Mouse (Mus musculus): ENCODE measurements around the gene Nck2.

Gene Nck2

DNA sequence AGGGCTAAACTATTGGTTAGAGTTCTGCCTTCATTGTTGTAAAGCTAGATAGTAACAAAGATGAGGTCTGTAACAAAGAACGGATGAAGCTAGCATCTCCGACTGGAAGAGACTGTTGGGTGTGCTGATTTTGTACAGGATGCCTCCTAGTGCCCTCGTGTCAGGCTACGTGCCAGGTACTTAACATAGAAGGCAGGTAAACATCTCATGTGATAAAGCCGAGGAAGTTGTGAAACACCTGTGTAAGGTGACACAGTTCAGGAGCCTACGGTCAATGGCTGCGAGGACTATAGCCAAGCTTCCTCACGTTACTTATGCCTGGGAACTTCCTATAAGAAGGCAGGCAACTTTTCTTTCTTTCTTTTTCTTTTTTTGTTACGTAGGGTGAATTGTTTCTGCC is at the start of gene Nck2:
Gene Nck2, plus strand, starts transcription at position 49 of the 400 bp plus-strand sequence.
- DNase-seq (ENCODE audit: extremely low spot score, low spot score) = no peak

DNA sequence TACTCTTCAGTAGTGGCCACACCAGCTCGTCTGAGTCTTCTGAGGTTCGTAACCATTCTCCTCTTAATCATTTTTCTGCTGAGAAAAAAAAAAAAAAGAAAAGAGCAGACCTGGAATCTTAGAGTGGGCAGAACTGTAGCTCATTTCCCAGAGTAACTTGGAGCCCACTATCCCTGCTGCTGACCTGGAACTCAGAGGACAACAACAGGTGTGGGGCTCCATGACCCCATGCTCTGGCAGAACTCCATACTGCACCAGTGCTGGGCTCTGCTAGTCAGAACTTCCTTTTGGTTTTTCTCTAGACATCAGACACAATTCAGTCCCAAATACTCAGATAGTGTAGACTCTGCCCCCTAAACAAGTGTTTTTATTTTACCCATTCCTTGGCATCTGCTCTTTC is 49.3 kb upstream of the Nck2 start:
- DNase-seq (ENCODE audit: extremely low spot score, low spot score) = no peak

DNA sequence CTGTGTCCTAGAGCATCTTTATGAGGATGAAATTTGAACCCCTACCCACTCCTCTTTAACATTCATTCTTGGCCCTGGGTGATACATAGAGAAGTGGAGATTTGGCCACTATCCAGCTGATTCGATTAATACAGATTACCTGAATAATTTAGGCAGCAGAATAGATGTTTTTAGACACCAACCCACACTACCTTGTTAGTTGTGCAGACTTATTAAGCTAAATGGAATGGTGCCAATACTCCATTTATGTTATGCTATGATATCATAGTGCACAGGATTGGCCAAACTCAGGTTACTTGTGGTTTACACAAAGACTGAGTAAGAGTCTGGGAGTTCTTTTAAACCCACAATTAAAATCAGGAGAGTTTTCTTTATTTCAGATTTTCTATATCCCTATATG is 48.6 kb upstream of the Nck2 start:
- no peak for DNase-seq (ENCODE audit: extremely low spot score, low spot score)

DNA sequence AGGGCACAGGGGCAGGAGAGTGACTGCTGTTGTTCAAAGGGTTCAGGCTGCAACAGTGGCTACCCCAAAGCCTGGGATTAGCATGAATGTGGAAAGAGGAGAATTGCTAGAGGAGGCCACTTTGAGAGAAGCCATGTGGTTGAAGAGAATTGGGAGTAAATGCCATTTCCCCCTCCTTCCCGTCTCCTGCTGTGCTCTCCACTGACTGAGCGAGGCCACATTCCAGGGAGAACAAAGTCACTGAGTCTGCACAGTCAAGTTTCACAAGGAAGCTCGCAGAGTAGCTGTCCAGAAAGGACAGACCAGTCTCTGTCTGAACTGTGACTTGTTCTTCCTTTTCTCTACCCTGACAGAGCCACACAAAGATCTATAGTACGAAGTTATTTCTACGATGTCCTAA is 47.9 kb upstream of the Nck2 start:
- DNase-seq (ENCODE audit: extremely low spot score, low spot score) = no peak

DNA sequence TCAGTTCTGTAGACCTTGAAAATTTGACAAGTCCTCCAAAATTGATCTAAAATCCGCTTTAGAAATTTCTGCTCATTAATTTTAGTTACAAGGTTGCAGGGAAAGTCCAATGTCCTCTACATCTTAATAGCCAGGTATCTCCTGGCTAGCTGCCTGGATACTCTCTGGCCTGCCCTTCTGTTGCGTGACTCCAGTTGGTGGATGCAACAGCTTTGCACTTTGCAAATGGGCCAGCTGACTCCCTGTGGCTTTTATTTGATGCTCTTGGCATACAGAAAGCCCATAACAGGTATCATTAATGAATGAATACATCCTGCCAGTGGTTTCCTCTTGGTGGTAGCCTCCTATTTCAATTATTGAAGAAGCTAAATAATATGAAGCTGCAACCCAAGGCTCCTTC is 47.3 kb upstream of the Nck2 start:
- no peak for DNase-seq (ENCODE audit: extremely low spot score, low spot score)

DNA sequence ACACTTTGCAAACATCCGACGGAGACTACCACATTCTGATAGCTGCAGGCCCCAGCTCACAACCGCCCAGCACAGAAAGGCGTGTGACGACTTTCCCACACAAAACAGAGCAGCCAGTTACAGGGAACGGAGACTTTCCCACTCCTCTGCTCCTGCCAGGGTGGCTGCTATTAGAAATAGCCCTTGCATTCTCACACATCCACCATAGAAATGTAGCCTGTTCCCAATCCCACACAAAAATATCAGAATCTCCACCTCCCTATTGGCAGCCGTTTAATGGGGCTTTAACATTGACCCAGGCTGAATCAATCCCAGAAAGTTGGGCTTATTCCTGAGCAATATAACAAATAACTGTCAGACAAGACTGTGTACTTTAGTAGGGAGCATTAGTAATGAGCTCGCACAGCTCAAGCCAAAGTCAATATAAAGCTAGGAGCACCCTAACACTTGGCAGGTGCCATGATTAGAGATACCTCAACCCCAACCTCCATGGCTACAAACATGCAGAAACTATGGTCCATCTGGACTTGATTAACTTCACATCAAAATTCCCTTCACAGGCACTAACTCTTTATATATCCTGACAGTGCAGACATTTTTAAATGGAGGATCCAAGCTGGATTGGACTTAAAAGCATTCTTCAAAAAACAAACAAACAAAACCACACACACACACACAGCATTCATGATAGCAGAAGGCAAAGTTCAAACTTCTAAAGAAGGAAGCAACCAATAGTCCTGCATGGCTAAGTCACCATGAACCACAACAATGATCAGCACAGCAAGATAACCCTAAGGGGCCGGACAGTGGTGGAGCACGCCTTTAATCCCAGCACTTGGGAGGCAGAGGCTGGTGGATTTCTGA is 45.4 kb upstream of the Nck2 start:
- DNase-seq (ENCODE audit: extremely low spot score, low spot score) = no peak

DNA sequence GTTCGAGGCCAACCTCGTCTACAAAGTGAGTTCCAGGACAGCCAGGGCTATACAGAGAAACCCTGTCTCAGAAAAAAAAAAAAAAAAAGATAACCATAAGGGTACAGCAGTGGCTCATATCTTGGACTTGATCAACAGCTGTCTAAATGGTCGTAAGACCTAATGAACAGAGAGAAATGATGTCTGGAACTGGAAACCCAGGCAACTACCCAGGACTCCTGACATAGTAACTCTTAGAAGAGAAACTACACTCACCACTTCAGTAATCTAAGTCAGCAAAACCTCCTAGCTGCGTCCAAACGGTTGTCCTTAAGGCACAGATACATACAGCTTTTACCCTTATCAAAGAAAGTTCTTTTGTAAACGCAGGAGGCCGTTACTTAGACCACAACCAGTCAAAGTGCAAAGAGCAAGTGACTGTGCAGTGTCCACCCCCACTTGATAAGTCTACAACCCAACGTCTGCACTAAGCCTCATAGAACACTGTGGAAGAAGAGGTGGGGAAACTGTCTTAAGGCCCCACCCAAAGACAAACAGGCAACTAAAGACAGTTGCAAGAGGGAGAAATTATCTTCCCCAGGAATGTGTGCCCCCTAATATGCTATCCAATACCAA is 44.7 kb upstream of the Nck2 start:
- DNase-seq (ENCODE audit: extremely low spot score, low spot score) = no peak

DNA sequence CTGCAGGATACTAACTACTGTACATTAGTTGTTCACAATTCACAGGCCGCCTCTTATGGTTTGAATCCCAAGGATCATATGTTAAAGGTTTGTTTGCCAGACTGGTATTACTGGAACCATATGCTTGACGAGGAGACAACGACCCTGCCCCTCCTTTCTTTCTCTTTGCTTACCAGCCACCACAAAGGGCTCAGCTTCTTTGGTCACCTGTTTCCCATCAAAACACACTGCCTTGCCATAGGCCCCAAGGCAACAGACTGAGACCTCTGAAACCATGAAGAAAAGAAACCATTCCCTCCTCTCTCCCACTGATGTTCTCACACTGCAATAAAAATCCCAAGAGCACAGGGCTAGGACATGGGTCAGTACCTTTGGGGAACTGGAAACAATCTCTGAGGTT is 43.7 kb upstream of the Nck2 start:
- DNase-seq (ENCODE audit: extremely low spot score, low spot score) = no peak

DNA sequence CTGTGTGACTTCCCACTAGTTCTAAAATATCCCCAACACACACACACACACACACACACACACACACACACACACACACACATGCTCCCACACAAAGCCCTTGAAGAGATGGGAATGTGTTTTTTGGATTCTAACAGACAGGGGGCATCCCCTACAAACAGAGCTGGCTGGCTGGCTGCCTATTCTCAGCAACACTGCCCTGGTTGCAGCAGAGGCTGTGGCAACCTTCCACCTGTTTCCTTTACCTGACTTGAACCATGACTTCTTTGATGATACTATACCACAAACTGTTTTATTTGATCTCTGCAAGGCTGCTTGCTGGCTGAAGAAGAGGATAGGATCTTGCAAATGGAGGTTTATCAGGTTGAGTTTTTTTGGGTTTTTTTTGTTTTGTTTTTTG is 41.0 kb upstream of the Nck2 start:
- DNase-seq (ENCODE audit: extremely low spot score, low spot score) = no peak

DNA sequence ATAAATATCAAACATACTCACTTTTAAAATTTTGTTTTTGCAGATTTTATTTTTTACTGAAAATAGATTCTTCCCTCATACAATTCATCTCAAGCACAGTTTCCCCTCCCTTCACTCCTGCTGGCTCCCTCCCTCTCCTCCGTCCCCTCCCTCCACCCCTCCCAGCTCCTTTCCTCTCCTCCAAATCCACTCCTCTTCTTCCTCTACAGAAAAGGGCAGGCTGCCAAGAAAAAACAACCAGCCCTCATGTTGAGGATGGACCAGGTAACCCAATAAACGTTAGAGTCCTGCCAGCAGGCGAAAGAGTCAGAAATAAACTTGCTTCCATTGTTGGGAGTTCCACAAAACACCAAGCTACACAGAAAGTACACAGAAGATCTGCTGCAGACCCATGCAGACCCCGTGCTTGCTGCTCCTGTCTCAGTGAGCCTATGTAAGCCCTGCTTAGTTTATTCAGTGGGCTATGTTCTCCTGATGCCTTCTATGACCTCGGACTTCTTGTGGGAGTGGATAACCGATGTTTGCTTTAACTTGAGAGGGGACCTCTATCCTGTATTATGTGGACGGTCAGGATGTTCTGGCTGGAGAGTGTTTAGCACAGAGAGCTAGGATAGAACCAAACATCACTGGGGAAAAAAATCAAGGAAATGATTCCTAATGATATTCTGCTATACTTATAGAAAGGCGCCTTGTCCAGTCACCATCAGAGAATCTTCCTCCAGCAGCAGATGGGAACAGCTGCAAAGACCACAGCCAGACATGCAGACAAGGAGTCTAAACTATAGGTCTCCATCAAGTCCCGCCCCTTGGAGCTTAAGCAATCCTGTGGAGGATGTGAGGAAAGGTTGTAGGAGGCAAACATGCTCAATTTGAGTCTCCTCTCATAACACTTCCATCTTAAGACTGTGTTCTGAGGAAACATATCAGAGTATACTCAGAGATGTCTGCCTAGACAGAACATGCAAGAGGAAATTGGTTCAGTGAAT is 39.4 kb upstream of the Nck2 start:
- no peak for DNase-seq (ENCODE audit: extremely low spot score, low spot score)

DNA sequence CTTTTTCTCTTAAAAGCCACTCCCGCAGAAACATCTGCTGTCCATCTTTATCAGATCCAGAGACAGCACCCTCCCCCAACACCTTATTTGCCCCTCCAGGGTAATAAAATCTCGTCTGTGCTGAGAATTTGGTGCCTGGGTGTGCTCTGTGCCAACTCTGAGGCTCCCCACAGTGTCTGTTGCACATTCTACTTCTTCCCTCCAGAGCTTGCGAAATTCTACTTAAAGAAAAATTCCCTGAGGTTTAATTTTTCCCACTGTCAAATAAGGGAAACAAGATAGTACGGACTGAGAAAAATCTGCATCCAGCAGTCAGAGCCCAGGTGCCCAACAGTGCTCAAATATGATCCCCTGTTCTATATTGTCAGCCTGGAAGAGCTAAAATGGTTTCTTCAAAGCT is 35.4 kb upstream of the Nck2 start:
- no peak for DNase-seq (ENCODE audit: extremely low spot score, low spot score)

DNA sequence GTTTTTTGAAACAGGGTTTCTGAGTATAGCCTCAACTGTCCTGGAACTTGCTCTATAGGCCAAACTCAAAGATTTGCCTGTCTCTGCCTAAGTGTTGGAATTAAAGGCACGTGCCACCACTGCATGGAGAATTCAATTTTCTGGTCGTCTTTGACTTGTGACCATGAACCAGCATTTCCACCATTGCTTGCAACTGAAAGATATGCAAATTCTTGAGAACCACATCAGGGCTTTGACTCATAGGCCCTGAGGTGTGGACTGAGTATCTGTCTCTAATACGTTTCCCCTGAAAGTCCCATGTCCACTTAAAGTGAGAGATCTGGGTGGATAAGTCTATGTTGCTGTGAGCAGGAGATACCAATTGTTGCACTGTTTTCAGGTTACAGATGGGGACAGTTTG is 31.6 kb upstream of the Nck2 start:
- DNase-seq (ENCODE audit: extremely low spot score, low spot score) = no peak

DNA sequence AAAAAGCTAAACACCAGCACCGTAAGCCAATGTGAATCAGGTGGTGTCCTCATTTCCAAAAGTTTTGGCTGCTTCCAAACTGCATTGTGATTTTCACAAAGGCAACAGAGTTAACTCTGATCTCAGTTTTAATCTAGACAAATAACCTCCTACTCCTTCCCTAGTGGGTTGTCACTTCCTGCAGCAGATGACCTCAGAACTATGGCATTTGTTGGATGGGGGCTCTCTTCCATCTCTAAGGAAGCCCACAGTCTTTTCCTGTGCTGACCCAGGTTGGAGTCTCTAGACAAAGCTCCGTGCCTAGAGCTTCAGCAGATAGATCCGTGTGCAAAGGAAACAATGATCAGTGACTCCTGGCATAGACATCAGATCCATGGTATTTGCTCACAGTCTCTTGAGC is 31.1 kb upstream of the Nck2 start:
- DNase-seq (ENCODE audit: extremely low spot score, low spot score) = no peak

DNA sequence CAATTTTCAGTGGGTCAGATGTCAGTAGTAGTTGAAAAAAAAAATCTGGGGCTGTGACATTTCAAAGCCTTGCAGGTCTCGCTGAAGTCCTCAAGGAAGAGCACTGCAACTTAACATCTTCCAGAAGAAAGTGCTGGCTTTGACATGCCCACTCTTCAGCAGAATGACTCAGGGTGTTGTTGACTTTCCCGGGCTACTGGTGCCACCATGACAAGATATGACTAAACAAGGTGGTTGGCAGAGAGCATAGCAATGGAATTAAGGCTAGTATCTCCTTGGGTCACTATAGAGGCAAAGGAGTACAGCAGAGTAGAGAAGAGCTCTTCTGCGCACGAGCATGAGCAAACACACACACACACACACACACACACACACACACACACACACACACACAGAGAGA is 30.6 kb upstream of the Nck2 start:
- DNase-seq (ENCODE audit: extremely low spot score, low spot score) = no peak

DNA sequence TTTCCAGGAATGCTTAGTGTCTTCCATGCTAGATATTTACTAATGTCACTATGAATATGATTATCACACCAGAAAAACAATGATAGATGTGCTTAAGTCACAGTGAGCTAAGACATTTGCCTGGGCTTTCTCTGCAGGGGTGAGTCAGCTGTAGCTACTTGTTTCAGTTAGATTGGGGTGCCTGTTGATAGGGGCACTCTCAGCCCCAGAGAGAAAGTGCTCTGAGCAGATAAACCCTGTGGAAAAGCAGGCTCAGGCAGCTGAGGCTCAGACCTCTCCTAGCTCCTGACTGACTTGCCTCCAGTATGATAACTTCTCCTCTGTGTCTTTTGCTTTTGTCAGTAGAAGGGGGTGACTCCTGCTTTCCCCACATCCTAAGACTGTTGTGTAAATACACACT is 30.2 kb upstream of the Nck2 start:
- DNase-seq (ENCODE audit: extremely low spot score, low spot score) = no peak

DNA sequence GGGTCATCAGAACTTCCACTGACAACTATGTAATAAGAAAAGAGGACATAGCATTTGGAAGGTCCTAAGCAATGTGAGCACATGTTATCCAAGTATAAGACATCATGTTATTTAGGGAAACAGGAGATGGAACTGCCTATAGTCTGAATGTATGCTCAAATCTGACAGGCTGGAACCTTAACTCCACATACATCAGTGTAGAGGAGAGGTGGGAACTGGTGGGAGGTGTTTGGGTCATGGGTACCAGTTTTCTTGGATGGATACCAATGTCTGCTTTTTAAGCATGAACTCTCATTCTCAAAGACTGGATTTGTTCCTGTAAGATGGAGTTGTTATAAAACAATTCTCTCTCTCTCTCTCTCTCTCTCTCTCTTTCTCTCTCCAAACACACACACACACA is 29.4 kb upstream of the Nck2 start:
- DNase-seq (ENCODE audit: extremely low spot score, low spot score) = no peak

DNA sequence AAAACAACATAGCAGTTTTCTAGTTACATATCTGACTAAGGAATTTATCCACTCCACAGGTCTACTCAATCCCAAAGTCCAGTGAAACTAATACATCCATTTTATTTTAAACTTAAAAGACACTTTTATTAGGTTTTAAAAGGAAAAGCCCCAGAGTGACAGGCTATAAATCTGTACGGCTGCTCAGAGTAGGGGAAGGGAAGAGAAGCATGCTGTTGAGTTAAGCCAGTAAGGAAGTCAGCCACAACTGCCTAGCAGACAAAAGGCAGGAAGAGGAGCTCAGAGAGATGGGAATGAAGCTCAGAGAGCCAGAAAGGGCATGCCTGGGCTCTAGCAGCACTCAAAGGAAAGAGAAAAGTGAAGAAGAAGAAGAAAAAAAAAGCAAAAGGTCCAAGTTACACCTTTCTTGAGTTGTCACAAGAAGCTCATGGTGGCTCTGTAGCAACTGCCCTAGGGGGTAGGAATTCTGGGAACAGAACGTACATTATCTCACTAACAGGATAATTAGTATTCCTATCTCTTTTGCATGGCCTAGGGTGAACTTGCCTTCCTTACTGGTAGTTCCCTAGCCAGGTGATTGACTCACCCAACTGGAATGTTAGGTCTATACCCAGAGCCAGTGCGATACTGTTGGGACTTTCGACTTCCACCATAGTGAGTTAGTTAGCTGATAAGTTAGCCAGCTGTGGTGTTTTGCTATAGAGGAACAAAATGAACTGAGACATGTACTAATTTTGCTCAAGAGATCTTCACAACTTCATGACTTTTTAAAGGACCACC is 21.2 kb upstream of the Nck2 start:
- no peak for DNase-seq (ENCODE audit: extremely low spot score, low spot score)

DNA sequence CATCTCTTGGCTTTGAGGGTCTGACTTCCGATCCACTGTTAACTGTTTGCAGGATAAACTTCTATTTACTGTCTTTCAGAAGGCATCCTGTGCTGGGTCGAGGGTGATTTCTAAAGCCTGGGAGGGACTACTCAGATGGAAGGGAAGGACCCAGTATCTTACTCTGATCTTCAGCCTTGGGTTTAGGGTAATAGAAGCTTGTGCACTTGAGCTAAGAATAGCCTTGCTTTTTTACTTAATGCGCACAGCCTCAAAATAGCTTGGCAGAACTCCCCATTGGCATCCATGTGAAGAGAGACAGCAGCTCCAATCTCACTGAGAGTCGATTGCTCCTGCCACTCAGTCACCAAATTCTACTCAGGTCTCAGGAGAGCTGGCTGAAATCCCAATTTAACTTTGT is 17.9 kb upstream of the Nck2 start:
- DNase-seq (ENCODE audit: extremely low spot score, low spot score) = no peak

DNA sequence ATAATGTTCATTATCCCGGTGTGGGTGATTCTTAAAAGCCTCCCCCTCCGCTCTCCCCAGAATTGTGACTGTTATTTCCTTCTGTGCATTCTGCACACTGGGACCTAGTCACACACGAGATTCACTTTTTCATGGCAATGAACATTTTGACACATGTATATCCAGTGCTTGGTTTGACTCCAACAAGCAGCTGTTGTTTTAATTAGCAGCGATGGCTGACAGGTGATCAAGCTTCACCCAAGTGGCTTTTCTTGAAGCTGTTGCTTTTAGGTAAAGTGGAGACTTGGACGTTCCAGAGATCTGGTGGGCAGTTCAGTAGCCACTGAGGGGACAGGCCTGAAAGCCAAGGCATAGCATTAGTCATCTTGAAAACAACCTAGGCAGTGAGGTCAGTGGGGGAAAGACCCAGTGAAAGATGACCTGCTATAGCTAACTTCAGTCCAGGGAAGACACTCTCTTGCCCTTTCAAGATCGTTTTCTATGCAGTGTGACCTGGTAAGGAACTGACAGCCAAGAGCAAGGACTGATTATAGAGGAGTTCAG is 17.3 kb upstream of the Nck2 start:
- DNase-seq (ENCODE audit: extremely low spot score, low spot score) = no peak

DNA sequence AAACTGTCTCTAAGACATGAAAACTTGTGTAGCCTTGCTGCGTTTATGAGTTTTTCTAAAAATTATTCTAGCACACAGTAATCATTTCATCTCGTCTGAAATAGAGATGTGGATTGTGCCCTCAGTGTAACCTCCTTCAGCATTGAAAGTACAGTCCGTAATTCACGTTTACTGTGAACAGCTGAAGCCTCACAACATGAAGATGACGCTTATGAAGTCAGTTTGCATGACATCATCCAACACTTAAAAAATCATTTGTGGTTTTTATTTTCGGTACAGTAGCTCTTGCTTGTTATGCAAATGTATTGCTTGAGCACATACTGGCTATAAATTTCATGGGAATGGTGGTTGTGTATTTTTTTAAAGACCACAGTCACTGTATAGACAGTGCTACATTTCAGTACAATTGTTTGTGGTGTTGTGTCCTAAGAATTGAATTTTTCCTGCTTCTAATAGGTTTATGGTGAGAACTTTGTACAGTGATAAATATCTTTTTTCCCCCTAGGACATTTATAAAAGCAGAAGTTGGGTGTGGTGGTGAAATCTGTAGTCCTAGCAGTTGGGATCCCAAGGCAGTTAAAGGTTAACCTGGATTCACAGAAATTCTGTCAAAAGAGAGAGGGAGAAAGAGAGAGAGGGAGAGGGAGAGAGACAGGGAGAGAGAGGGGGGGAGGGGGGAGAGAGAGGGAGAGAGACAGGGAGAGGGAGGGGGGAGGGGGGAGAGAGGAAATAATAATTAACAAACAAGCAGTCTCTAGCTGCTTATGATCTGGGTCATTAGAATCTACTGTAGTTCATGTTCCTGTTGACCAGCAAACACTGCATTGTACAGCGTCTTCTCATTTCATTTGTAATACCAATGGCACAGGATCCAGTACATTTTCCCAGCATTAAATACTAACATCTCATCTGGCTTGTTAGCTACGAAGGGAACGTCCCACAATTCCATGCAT is 14.2 kb upstream of the Nck2 start:
- DNase-seq (ENCODE audit: extremely low spot score, low spot score) = no peak
